Mouse (Mus musculus): ENCODE measurements at regions not wholly inside any gene's neighbourhood (a gene's known extent, or its start where the extent isn't known, plus 50 kb on each side); places are given as distances from the start of the nearest gene placed in this dataset.

- TF ChIP-seq POLR2A (IDR thresholded peaks at IDR 0.05; ENCODE audit: control insufficient read depth in 1 of 2, insufficient read depth in 1 of 2, low read depth in 1 of 2, low read length in 2 of 2, poor library complexity in 1 of 2) (no peak), CHD2 (IDR thresholded peaks at IDR 0.05; ENCODE audit: low read length) (no peak)
Measured at GRCm38 (mm10) chr7:136689579-136689978, 204.8 kb upstream of the Mgmt start.

Data from MEL (cell line).